Mouse (Mus musculus): ENCODE results near the gene Sirt7.

Gene Sirt7

GRCm38 (mm10) chr11:120641255-120641654 is 16.2 kb upstream of the Sirt7 start:
- DNase-seq (ENCODE audit: low spot score) = no peak

- no peak for DNase-seq (ENCODE audit: low spot score)
Measured at GRCm38 (mm10) chr11:120634810-120635209, 9.8 kb upstream of the Sirt7 start.

GRCm38 (mm10) chr11:120633520-120634343 is 8.7 kb upstream of the Sirt7 start, which contains the start of gene Mafg:
Mafg (minus strand) TSS chr11:120633600.
- DNase-seq (ENCODE audit: low spot score) = peak; percentile 98

- DNase-seq (ENCODE audit: low spot score) = peak; percentile 61
Measured at GRCm38 (mm10) chr11:120632559-120633519, 7.8 kb upstream of the Sirt7 start.

GRCm38 (mm10) chr11:120631726-120632448 is 6.8 kb upstream of the Sirt7 start:
- no peak for DNase-seq (ENCODE audit: low spot score)

GRCm38 (mm10) chr11:120630881-120631725 is 6.1 kb upstream of the Sirt7 start:
- DNase-seq (ENCODE audit: low spot score) = no peak

GRCm38 (mm10) chr11:120630401-120630871 is 5.4 kb upstream of the Sirt7 start:
- DNase-seq (ENCODE audit: low spot score) = no peak

GRCm38 (mm10) chr11:120629911-120630310 is 4.9 kb upstream of the Sirt7 start:
- DNase-seq (ENCODE audit: low spot score) = no peak

GRCm38 (mm10) chr11:120629341-120629730 is 4.3 kb upstream of the Sirt7 start:
- no peak for DNase-seq (ENCODE audit: low spot score)

- DNase-seq (ENCODE audit: low spot score) = no peak
Measured at GRCm38 (mm10) chr11:120628601-120629340, 3.7 kb upstream of the Sirt7 start.

GRCm38 (mm10) chr11:120627468-120628300 is 2.6 kb upstream of the Sirt7 start:
- no peak for DNase-seq (ENCODE audit: low spot score)

- DNase-seq (ENCODE audit: low spot score) = no peak
Measured at GRCm38 (mm10) chr11:120626785-120627467, 1.9 kb upstream of the Sirt7 start.

GRCm38 (mm10) chr11:120624680-120625111 is 344 bp downstream of the Sirt7 start:
- peak; percentile 94 for DNase-seq (ENCODE audit: low spot score)

GRCm38 (mm10) chr11:120623961-120624679 is 920 bp downstream of the Sirt7 start:
- DNase-seq (ENCODE audit: low spot score) = peak; percentile 65

- no peak for DNase-seq (ENCODE audit: low spot score)
Measured at GRCm38 (mm10) chr11:120622805-120623204, 2.2 kb downstream of the Sirt7 start.

GRCm38 (mm10) chr11:120620195-120620594 is 4.8 kb downstream of the Sirt7 start:
- no peak for DNase-seq (ENCODE audit: low spot score)

GRCm38 (mm10) chr11:120618619-120619535 is 6.2 kb downstream of the Sirt7 start:
- DNase-seq (ENCODE audit: low spot score) = no peak

All from retina, embryonic 14.5 days (tissue).